Mouse (Mus musculus) C2C12 (cell line): ENCODE measurements around the gene Fars2. TPM values are rescaled to one million over a fixed set of nuclear protein-coding genes. Genes with fewer than 3 reads are reported as not detected.

ENCODE experiments used
- H3K27me3 ChIP-seq: one replicate; pipeline ENCODE4 v1.6.1; 2011; ENCODE audit not compliant: control insufficient read depth, insufficient read depth, insufficient read length
- H3K36me3 ChIP-seq: one replicate; pipeline ENCODE4 v1.6.1; 2011; ENCODE audit not compliant: control insufficient read depth, insufficient read depth
- H3K4me3 ChIP-seq: one replicate; pipeline ENCODE4 v1.5.1; 2011; ENCODE audit warnings: mild to moderate bottlenecking, control low read depth; ENCODE audit not compliant: poor library complexity, insufficient read depth, severe bottlenecking
- H3K79me2 ChIP-seq: one replicate; pipeline ENCODE4 v1.6.1; 2011; ENCODE audit not compliant: control insufficient read depth, insufficient read depth
- H3K79me3 ChIP-seq: one replicate; pipeline ENCODE4 v1.6.1; 2011; ENCODE audit warnings: low read depth, control low read depth
- H3ac ChIP-seq: one replicate; pipeline ENCODE3; 2011; ENCODE audit warnings: low read depth; ENCODE audit not compliant: control insufficient read depth, insufficient read length
- CEBPB ChIP-seq: IDR thresholded peaks from one replicate; pipeline ENCODE4 v1.6.1; 2011; ENCODE audit warnings: low read depth, mild to moderate bottlenecking, control low read depth, moderate library complexity
- CTCF ChIP-seq: IDR thresholded peaks from one replicate; pipeline ENCODE4 v1.5.1; 2011; ENCODE audit not compliant: control insufficient read depth, insufficient read depth, insufficient read length
- FOSL1 ChIP-seq: IDR thresholded peaks from one replicate; pipeline ENCODE4 v1.8.0; 2011; ENCODE audit warnings: mild to moderate bottlenecking, low read length; ENCODE audit not compliant: poor library complexity, insufficient read depth, severe bottlenecking
- MAX ChIP-seq: IDR thresholded peaks from one replicate; pipeline ENCODE4 v1.6.1; 2011; ENCODE audit warnings: mild to moderate bottlenecking, control low read depth
- MYOD1 ChIP-seq: IDR thresholded peaks from one replicate; pipeline ENCODE4 v1.6.1; 2011; ENCODE audit warnings: low read depth; ENCODE audit not compliant: control insufficient read depth, insufficient read length
- MYOG ChIP-seq: IDR thresholded peaks from one replicate; pipeline ENCODE4 v1.6.1; 2011; ENCODE audit not compliant: control insufficient read depth, insufficient read length; ENCODE audit errors: extremely low read depth
- USF1 ChIP-seq: IDR thresholded peaks from one replicate; pipeline ENCODE4 v1.6.1; 2011; ENCODE audit warnings: low read depth, mild to moderate bottlenecking, control low read depth, moderate library complexity
- polyA plus RNA-seq: library from polyadenylated mRNA; unstranded; fragments of >200 nt; fragmentation: generic; extraction: Trizol; gene quantifications from one replicate; pipeline ENCODE4 v1.2.1, GENCODE M21; 2012; ENCODE audit warnings: missing spikeins

Gene Fars2
- polyA plus RNA-seq, 1 experiment: 25.9 TPM

- Histone ChIP-seq H3K79me3 (no peaks in the 10 kb centered on the region), H3K36me3 (no peaks in the 10 kb centered on the region), H3K4me3 (no peak overlapping the region), H3K79me2 (peaks cover 4% of the 10 kb centered on the region), H3K27me3 (no peaks in the 10 kb centered on the region), H3ac (no peak overlapping the region)
- TF ChIP-seq CTCF: no peak
- no peak for TF ChIP-seq MYOD1
- no peak for TF ChIP-seq MAX
- TF ChIP-seq CEBPB: no peak
- TF ChIP-seq MYOG: no peak
Measured at GRCm38 (mm10) chr13:36108528-36108927, 8.7 kb upstream of the Fars2 start.

DNA sequence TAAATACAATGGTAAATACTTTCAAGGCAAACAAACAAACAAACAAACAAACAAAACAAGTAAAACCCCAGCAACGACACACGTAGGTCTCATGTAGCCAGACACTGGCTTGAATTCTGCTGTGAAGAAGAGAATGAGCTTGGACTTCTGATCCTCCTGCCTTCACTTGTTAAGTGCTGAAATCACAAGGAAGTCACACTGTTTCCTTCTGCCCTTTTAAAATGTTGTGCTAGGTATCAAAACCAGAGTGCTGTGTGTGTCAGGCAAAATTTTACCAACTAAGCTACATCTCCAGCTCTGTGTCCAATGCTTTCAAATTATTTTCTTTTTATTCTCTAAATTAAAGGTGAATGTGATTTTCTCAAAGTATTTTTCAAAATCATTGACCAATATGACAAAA, 5.9 kb upstream of the Fars2 start:
- no peaks in the 10 kb centered on the region for H3K36me3 ChIP-seq
- H3ac ChIP-seq: no peak overlapping the region
- TF ChIP-seq USF1 (no peak), CEBPB (no peak), MAX (no peak), CTCF (no peak), FOSL1 (no peak), MYOD1 (no peak), MYOG (no peak)
- peaks cover 4% of the 10 kb centered on the region for H3K79me3 ChIP-seq
- H3K27me3 ChIP-seq: no peaks in the 10 kb centered on the region
- H3K79me2 ChIP-seq: peaks cover 9% of the 10 kb centered on the region
- H3K4me3 ChIP-seq: no peak overlapping the region

- TF ChIP-seq CTCF (no peak), CEBPB (no peak), MYOD1 (no peak), MAX (no peak), FOSL1 (no peak), USF1 (no peak), MYOG (no peak)
- no peak overlapping the region for H3K4me3 ChIP-seq
- peaks cover 16% of the 10 kb centered on the region for H3K79me2 ChIP-seq
- no peaks in the 10 kb centered on the region for H3K36me3 ChIP-seq
- H3ac ChIP-seq: no peak overlapping the region
- peaks cover 5% of the 10 kb centered on the region for H3K79me3 ChIP-seq
- no peaks in the 10 kb centered on the region for H3K27me3 ChIP-seq
Measured at GRCm38 (mm10) chr13:36113181-36113580, 4.0 kb upstream of the Fars2 start.

DNA sequence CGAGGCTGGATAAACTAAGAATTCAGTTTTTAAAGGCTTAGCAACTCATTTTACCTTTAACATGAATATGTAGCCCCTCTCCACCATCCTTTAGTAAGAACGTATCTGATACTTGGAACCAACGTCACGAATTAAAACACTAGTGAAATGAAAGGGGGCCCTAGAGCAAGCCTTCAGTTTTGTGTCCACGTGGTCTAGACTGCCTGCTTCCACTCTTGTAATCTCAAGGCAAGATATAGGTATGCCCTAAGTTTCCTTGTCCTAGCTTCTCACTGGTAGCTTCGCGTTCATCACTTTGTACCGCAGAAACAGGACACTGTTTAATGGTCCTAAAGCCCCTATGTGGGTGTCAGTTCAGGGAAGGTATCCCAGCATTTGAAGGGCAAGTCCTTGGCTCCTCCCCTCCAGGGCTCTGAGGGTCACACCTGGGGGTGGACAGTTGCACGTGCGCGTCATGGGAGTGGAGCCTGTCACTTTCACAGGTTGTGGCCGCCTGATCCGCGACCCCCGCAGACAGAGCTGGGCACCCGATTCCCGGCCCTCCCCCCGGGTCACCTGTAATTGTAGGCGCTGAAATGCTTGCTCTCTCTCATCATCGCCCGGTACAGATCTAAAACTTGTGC, 581 bp upstream of the Fars2 start:
- no peaks in the 10 kb centered on the region for H3K27me3 ChIP-seq
- peak overlapping the region; percentile 67 for H3K4me3 ChIP-seq
- H3K79me2 ChIP-seq: peaks cover 42% of the 10 kb centered on the region

GRCm38 (mm10) chr13:36119684-36120083, 2.5 kb downstream of the Fars2 start:
- no peaks in the 10 kb centered on the region for H3K36me3 ChIP-seq
- TF ChIP-seq CEBPB: no peak
- no peak for TF ChIP-seq FOSL1
- no peak for TF ChIP-seq MAX
- TF ChIP-seq CTCF: no peak
- no peak for TF ChIP-seq USF1
- TF ChIP-seq MYOG: no peak
- TF ChIP-seq MYOD1: no peak
- H3K79me3 ChIP-seq: peaks cover 16% of the 10 kb centered on the region
- H3ac ChIP-seq: no peak overlapping the region
- no peak overlapping the region for H3K4me3 ChIP-seq
- H3K79me2 ChIP-seq: peaks cover 55% of the 10 kb centered on the region
- no peaks in the 10 kb centered on the region for H3K27me3 ChIP-seq

More for the DNA sequence above, 581 bp upstream of the Fars2 start:
- peak overlapping the region; percentile 87 for H3ac ChIP-seq
- TF ChIP-seq USF1 (peak; percentile 27), CEBPB (no peak), MAX (no peak), MYOG (no peak)
- no peaks in the 10 kb centered on the region for H3K36me3 ChIP-seq
- peaks cover 16% of the 10 kb centered on the region for H3K79me3 ChIP-seq

- H3K4me3 ChIP-seq: no peak overlapping the region
- H3K79me3 ChIP-seq: peaks cover 15% of the 10 kb centered on the region
- H3K27me3 ChIP-seq: no peaks in the 10 kb centered on the region
- H3K36me3 ChIP-seq: no peaks in the 10 kb centered on the region
- no peak overlapping the region for H3ac ChIP-seq
- H3K79me2 ChIP-seq: peaks cover 59% of the 10 kb centered on the region
- TF ChIP-seq FOSL1 (no peak), MYOD1 (no peak), USF1 (no peak), CEBPB (no peak), MAX (no peak), CTCF (no peak), MYOG (no peak)
Measured at GRCm38 (mm10) chr13:36120606-36121005, 3.4 kb downstream of the Fars2 start.
